Mouse (Mus musculus) liver, postnatal 0 days (tissue): ENCODE results near the gene Mfsd10.

Experiments used
- CTCF ChIP-seq: sonication (generic); IDR thresholded peaks from 2 replicates; pipeline ENCODE4 v1.5.1; 2016; ENCODE audit warnings: antibody characterized with exemption, low read depth
- EP300 ChIP-seq: IDR thresholded peaks from 2 replicates; pipeline ENCODE4 v1.6.1; 2016; ENCODE audit warnings: antibody characterized with exemption, low read depth, mild to moderate bottlenecking

DNA sequence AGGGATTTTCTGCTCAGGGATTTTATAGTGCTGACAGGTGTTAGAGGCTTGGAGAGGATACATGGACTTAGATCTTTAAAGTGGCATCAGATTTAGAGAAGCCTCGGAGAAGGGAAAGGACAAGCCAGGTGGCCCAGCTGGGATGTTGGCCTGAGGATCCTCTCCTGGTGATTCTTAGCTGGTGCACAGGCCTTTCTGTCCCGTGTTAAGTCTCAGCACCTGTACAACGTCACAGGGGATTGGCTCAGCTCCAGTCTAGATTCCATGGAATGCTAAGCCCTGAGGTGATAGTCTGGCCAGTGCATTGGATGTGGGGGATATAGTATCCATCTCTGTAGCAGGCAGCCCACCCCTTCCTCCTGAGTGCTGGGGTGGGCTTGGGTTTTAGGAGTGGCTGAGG, 28.8 kb downstream of the Mfsd10 start:
- TF ChIP-seq CTCF (no peak), EP300 (no peak)
